Mouse (Mus musculus): ENCODE results near the gene Vps52.
"Not testable (repeated sequence)": the region's sequence is repeated elsewhere in the genome, so short reads cannot be mapped to it uniquely, and the experiment has no call there.

The Vps52 gene

GRCm38 (mm10) chr17:33941381-33941780 lies 14.2 kb upstream of the Vps52 start:
- no peak for DNase-seq (ENCODE audit: low read depth, low spot score)

DNA sequence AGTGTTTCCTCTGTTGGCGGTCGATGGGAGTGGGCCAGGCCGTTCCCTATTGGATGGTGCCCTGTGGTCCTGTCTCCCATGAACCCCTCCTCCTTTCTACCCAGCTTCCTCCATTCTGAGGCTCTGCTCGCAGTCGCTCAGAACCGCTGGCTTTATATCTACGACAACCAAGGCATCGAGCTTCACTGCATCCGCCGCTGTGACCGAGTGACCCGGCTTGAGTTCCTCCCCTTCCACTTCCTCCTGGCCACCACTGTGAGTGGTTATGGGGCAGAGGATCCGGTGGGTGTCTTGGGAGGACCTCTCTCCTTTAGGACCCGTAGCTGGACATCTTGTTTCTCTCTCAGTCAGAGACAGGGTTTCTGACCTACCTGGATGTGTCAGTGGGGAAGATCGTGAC lies 12.2 kb upstream of the Vps52 start:
- no peak for DNase-seq (ENCODE audit: low read depth, low spot score)

- DNase-seq (ENCODE audit: low read depth, low spot score): no peak
Observed at GRCm38 (mm10) chr17:33947430-33948089, 8.1 kb upstream of the Vps52 start.

DNA sequence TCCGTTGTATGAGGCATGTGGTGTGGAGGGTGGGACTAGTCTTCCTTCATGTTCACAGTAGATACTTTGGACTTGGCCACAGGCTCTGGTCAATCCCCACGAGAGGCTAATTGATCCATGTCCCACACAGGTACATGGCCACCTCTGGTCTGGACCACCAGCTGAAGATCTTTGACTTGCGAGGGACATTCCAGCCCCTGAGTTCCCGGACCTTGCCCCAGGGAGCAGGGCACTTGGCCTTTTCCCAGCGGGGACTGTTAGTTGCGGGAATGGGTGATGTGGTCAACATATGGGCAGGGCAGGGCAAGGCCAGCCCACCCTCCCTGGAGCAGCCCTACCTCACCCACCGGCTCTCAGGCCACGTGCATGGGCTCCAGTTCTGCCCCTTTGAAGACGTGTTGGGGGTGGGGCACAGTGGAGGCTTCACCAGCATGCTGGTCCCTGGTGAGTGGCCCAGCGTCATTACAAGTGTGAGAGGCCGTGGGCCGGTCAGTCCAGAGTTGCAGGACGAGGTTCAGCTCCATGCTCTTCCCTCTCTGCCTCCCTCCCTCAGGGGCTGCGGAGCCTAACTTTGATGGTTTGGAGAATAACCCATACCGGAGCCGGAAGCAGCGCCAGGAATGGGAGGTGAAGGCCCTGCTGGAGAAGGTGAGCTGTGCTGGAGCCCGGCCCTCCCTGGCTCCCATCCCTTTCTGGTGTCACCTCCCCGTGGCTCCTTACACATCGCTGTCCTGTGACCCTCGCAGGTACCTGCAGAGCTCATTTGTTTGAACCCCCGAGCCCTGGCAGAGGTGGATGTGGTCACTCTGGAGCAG lies 7.3 kb upstream of the Vps52 start:
- DNase-seq (ENCODE audit: low read depth, low spot score): no peak

GRCm38 (mm10) chr17:33948905-33949537 lies 6.6 kb upstream of the Vps52 start:
- no peak for DNase-seq (ENCODE audit: low read depth, low spot score)

DNA sequence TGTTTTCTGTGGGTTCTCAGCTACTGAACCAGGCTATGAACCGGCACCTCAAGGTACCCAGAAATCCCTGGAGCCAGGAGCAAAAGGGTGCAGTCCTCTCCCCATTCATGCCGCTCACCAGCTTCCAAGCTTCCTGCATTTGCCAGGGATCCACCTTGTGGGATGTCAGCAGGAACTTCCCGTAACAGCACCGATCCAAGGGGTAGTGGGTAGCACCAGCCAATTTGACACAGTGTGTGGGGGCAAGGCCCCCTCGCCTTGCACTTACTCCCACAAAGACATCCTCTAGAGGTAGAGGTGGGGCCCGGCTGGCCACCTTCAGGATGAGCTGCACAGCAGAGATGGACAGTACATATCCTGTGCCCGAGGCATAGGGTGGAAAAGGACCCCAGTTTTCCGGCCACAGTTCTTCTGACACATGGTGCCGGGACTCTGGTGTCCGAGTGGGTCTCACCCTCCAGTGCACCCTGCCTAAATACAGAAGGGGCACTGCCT lies 5.4 kb upstream of the Vps52 start:
- no peak for DNase-seq (ENCODE audit: low read depth, low spot score)

DNA sequence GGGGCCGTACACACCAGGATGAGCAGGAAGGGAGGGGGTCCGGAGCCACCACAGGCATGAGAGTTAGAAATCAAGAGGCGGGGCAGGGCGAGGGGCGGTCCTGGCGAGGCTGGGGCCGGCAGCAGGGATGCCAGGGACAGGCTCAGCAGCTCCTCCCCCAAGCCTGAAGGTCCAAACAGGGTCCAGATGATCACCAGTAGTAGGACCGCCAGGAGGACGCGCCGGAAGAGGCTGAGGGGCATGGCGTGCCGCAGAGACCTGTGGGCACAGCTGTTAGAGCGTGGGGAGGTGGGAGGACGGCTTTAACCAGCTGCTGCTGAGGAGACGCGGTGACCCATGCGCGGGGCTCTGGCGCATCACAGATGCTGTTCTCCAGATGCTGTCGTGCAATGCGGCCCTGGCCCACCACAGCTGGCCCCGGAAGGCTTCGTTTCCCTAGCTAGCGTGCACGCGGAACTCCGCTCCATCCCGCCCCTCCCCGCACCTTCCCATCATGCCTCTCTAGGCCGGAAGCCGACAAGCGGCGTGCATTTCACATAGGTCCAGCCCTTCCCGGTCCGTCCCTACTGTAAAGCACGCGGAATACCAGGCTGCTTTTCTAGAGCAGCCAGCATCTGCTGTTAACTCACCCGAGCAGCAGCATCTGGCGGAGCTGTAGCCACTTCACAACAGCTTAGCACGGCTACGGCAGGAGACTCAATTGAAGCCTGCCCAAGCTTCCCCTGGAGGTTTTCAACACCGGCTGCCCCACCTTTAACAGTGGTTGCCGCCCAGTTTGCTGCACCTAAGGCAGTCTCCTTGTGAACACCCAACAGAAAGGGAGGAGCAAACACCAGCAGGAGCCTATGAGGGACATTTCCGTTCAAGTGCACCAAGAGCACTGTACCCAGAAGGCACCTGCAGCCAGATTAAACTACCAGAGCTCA lies 4.3 kb upstream of the Vps52 start, which contains the start of gene B3galt4:
Gene B3galt4 (minus strand): TSS at position 468 of the 926 bp plus-strand sequence.
- peak; percentile 84 for DNase-seq (ENCODE audit: low read depth, low spot score)

DNA sequence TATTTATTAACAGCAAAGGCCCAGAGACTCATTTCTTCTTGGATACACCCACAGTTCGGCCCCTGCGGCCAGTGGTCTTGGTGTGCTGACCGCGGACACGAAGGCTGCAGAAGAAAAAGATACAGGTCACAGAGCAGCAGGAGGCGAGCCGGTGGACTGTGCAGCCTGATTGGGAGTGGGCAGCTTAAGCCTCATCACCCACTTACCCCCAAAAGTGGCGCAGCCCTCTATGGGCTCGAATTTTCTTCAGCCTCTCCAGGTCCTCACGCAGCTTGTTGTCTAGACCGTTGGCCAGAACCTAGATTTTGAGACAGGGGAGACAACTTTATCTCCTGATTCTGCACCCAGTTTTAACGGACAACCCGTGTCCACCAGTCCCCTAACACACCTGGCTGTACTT lies 3.6 kb upstream of the Vps52 start:
- DNase-seq (ENCODE audit: low read depth, low spot score): not testable (repeated sequence)

GRCm38 (mm10) chr17:33952879-33953278 lies 2.7 kb upstream of the Vps52 start:
- DNase-seq (ENCODE audit: low read depth, low spot score): no peak

DNA sequence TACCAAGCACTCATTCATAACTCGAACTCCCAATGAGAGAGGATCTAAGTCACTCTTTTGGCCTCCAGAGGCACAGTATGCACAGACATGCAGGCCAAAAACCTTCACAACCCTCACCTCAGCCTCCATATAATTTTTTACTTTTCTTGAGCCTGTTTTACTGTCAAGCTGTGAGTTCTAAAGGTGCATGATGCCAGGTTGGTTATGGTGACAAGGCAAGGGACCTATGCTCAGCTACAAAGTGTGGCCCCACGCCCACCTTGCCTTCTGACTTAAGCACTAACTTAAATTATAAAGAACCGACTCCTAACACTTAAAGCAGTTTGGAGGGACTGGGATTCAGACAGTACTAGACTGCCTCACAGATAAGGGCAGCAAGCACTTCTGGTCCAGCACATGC lies 2.3 kb upstream of the Vps52 start:
- no peak for DNase-seq (ENCODE audit: low read depth, low spot score)

DNA sequence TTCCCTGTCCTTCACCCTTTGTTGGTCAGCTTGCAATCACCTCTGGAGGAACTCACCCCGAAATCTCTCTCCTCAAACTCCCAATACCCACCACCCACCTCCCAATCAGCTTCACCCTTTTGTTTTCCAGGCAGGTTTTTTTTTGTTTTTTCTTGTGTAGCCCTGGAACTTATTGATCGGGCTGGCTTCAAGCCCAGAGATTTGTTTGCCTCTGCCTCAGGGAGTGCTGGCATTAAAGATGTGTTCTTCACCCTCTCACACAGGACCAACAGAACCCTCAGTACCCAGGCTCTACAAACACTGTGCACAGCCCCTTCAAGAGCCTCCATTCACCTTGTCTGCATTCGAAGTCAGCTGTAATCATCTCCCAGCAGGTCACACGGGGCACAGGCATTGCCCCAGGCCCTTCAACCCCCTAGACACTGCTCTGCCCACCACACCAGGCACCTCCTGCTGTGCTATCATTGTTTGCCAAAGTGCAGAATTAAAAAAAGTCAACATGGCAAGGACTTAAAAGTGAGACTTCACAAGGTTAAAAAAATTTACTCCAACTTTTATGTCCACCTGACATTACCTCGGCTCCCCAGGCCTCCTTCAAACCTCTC lies 1.5 kb upstream of the Vps52 start:
- no peak for DNase-seq (ENCODE audit: low read depth, low spot score)

- DNase-seq (ENCODE audit: low read depth, low spot score): no peak
Observed at GRCm38 (mm10) chr17:33954646-33955554, 712 bp upstream of the Vps52 start.

DNA sequence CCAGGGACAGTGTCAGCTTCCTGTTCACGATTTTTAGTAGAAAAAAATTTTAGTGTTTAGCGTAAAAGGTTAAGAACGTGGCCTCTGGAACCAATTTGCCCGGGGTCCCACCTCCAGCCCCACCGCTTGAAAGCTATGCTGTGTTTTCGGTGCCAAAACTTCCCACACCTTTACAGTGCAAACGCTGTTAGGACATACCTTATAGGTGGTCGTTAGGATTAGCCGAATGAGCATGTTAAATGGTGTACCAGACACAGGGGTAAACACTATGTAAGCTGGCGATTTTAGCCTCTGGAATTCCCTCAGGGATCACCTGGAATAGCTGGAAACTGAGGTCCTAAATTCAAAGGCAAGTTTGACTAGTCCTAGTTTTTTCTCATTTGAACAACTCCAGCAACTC lies 724 bp downstream of the Vps52 start:
- no peak for DNase-seq (ENCODE audit: low read depth, low spot score)

DNA sequence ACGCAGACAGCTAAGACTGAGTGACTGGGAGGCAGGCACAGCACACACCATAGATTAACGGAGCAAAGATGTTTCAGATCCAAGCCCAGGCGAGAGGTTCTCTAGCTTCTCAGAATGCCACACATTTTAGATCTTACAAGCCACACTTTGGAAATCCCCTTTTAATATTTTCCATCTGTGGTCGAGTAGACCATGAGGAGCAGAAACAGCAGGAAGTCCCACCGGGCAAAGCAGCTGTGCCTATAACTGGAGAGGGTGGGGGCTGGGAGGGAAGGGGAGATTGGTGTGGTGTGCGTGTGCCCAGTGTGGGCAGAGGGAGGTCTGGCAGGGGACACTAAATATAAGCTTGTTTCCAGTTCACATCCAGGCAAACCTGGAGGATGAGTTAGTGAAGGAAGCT lies 1.9 kb downstream of the Vps52 start:
- DNase-seq (ENCODE audit: low read depth, low spot score): no peak

- no peak for DNase-seq (ENCODE audit: low read depth, low spot score)
Observed at GRCm38 (mm10) chr17:33958451-33958850, 2.8 kb downstream of the Vps52 start.

GRCm38 (mm10) chr17:33959135-33959534 lies 3.5 kb downstream of the Vps52 start:
- DNase-seq (ENCODE audit: low read depth, low spot score): no peak

DNA sequence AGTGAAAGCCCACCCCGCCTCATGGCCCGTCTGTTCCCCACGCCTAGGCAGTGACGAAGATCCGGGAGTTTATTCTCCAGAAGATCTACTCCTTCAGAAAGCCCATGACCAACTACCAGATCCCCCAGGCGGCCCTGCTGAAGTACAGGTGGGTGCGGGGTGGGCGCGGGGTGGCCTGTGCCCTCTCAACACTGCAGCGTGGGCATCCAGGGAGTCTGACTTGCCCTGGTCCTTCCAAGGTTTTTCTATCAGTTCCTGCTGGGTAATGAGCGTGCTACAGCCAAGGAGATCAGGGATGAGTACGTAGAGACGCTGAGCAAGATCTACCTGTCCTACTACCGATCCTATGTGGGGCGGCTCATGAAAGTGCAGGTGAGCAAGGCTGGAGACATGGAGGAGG lies 4.3 kb downstream of the Vps52 start:
- no peak for DNase-seq (ENCODE audit: low read depth, low spot score)

- DNase-seq (ENCODE audit: low read depth, low spot score): no peak
Observed at GRCm38 (mm10) chr17:33962876-33963275, 7.3 kb downstream of the Vps52 start.

GRCm38 (mm10) chr17:33965082-33965845 lies 9.7 kb downstream of the Vps52 start:
- no peak for DNase-seq (ENCODE audit: low read depth, low spot score)

Data from WW6 (cell line).